Mouse (Mus musculus): Measurements from ENCODE around the gene Tecpr2. TPM values are rescaled to one million over a fixed set of nuclear protein-coding genes. Genes with fewer than 3 reads are reported as not detected.
A peak's percentile ranks its signal among the peaks of the same experiment; 100 is the strongest.
"Not testable (repeated sequence)": the region's sequence is repeated elsewhere in the genome, so short reads cannot be mapped to it uniquely, and the experiment has no call there.

Gene Tecpr2
- polyA plus RNA-seq, 1 experiment from 2014 or later, result 3.1 TPM

GRCm38 (mm10) chr12:110850929-110851256, 38.2 kb upstream of the Tecpr2 start:
- H3K9me3 ChIP-seq, result no peaks in the 10 kb centered on the region
- ATAC-seq (ENCODE audit: borderline replicate concordance, extremely low read depth, low FRiP score, low TSS enrichment), result no peak
- H3K36me3 ChIP-seq, result peaks cover 6% of the 10 kb centered on the region; the same call in 1 of the 2 replicates
- H3K4me2 ChIP-seq, result peak overlapping the region; percentile 77
- WGBS, result 8% methylated on average over 9 of the region's 9 CpGs
- peaks cover 17% of the 10 kb centered on the region for H3K4me1 ChIP-seq
- peak overlapping the region; percentile 75 for H3K27ac ChIP-seq
- no peaks in the 10 kb centered on the region for H3K27me3 ChIP-seq
- H3K4me3 ChIP-seq, result peak overlapping the region; percentile 89
- H3K9ac ChIP-seq, result peak overlapping the region; percentile 77

GRCm38 (mm10) chr12:110851414-110851813, 37.6 kb upstream of the Tecpr2 start:
- no peaks in the 10 kb centered on the region for H3K27me3 ChIP-seq
- H3K27ac ChIP-seq, result no peak overlapping the region
- no peak overlapping the region; the same call in 1 of the 2 replicates for H3K9ac ChIP-seq
- H3K4me1 ChIP-seq, result peaks cover 12% of the 10 kb centered on the region
- no peak for ATAC-seq (ENCODE audit: borderline replicate concordance, extremely low read depth, low FRiP score, low TSS enrichment)
- peak overlapping the region; percentile 77 for H3K4me2 ChIP-seq
- peaks cover 11% of the 10 kb centered on the region; the same call in 1 of the 2 replicates for H3K36me3 ChIP-seq
- H3K4me3 ChIP-seq, result peak overlapping the region; percentile 89
- WGBS, result 70% methylated on average over 12 of the region's 12 CpGs
- H3K9me3 ChIP-seq, result no peaks in the 10 kb centered on the region

- Histone ChIP-seq H3K4me3 (no peak overlapping the region), H3K9me3 (no peaks in the 10 kb centered on the region), H3K4me1 (peaks cover 15% of the 10 kb centered on the region), H3K27me3 (no peaks in the 10 kb centered on the region), H3K9ac (no peak overlapping the region), H3K36me3 (peaks cover 11% of the 10 kb centered on the region; the same call in 1 of the 2 replicates), H3K27ac (no peak overlapping the region), H3K4me2 (no peak overlapping the region)
- no peak for ATAC-seq (ENCODE audit: borderline replicate concordance, extremely low read depth, low FRiP score, low TSS enrichment)
- 74% methylated on average over 1 of the region's 1 CpGs for WGBS
Measured at GRCm38 (mm10) chr12:110851923-110852322, 37.1 kb upstream of the Tecpr2 start.

- no peak for ATAC-seq (ENCODE audit: borderline replicate concordance, extremely low read depth, low FRiP score, low TSS enrichment)
- Histone ChIP-seq H3K9ac (no peak overlapping the region), H3K27ac (no peak overlapping the region), H3K9me3 (no peaks in the 10 kb centered on the region), H3K4me3 (no peak overlapping the region), H3K27me3 (no peaks in the 10 kb centered on the region), H3K4me1 (peaks cover 21% of the 10 kb centered on the region), H3K4me2 (no peak overlapping the region), H3K36me3 (peaks cover 14% of the 10 kb centered on the region; the same call in 1 of the 2 replicates)
- WGBS, result 81% methylated on average over 32 of the region's 32 CpGs
Measured at GRCm38 (mm10) chr12:110854786-110855737, 34.0 kb upstream of the Tecpr2 start.

GRCm38 (mm10) chr12:110857196-110857595, 31.9 kb upstream of the Tecpr2 start:
- no peaks in the 10 kb centered on the region for H3K9me3 ChIP-seq
- 0 out of 2 replicates have a peak, but pooled peaks cover 9% of the 10 kb centered on the region for H3K4me1 ChIP-seq
- no peak overlapping the region for H3K4me2 ChIP-seq
- ATAC-seq (ENCODE audit: borderline replicate concordance, extremely low read depth, low FRiP score, low TSS enrichment), result no peak
- no peak overlapping the region for H3K27ac ChIP-seq
- no peak overlapping the region for H3K9ac ChIP-seq
- peaks cover 17% of the 10 kb centered on the region for H3K36me3 ChIP-seq
- H3K4me3 ChIP-seq, result no peak overlapping the region
- WGBS, result 60% methylated on average over 7 of the region's 7 CpGs
- no peaks in the 10 kb centered on the region for H3K27me3 ChIP-seq

- ATAC-seq (ENCODE audit: borderline replicate concordance, extremely low read depth, low FRiP score, low TSS enrichment); H3K4me1 ChIP-seq; H3K27me3 ChIP-seq; H3K4me2 ChIP-seq; H3K27ac ChIP-seq; H3K4me3 ChIP-seq; H3K9me3 ChIP-seq; H3K9ac ChIP-seq: not testable (repeated sequence)
- 92% methylated on average over 15 of the region's 15 CpGs for WGBS
- H3K36me3 ChIP-seq, result peaks cover 19% of the 10 kb centered on the region
Measured at GRCm38 (mm10) chr12:110858681-110859080, 30.4 kb upstream of the Tecpr2 start.

GRCm38 (mm10) chr12:110860293-110860692, 28.8 kb upstream of the Tecpr2 start:
- Histone ChIP-seq H3K9me3 (no peaks in the 10 kb centered on the region), H3K36me3 (peaks cover 20% of the 10 kb centered on the region), H3K27ac (no peak overlapping the region), H3K4me1 (0 out of 2 replicates have a peak, but pooled peaks cover 9% of the 10 kb centered on the region), H3K27me3 (no peaks in the 10 kb centered on the region), H3K9ac (no peak overlapping the region), H3K4me2 (no peak overlapping the region), H3K4me3 (no peak overlapping the region)
- no peak for ATAC-seq (ENCODE audit: borderline replicate concordance, extremely low read depth, low FRiP score, low TSS enrichment)

GRCm38 (mm10) chr12:110861256-110861655, 27.8 kb upstream of the Tecpr2 start:
- H3K36me3 ChIP-seq, result peaks cover 14% of the 10 kb centered on the region
- WGBS, result 48% methylated on average over 7 of the region's 7 CpGs
- ATAC-seq (ENCODE audit: borderline replicate concordance, extremely low read depth, low FRiP score, low TSS enrichment), result no peak

GRCm38 (mm10) chr12:110864008-110864407, 25.1 kb upstream of the Tecpr2 start:
- Histone ChIP-seq H3K4me2 (no peak overlapping the region), H3K9me3 (no peaks in the 10 kb centered on the region), H3K4me1 (no peaks in the 10 kb centered on the region), H3K27ac (no peak overlapping the region), H3K36me3 (peaks cover 24% of the 10 kb centered on the region), H3K4me3 (no peak overlapping the region), H3K27me3 (no peaks in the 10 kb centered on the region), H3K9ac (no peak overlapping the region)
- ATAC-seq (ENCODE audit: borderline replicate concordance, extremely low read depth, low FRiP score, low TSS enrichment), result no peak
- WGBS, result 88% methylated on average over 6 of the region's 6 CpGs

More at GRCm38 (mm10) chr12:110861256-110861655, 27.8 kb upstream of the Tecpr2 start:
- Histone ChIP-seq H3K27me3 (no peaks in the 10 kb centered on the region), H3K4me3 (no peak overlapping the region), H3K4me1 (0 out of 2 replicates have a peak, but pooled peaks cover 9% of the 10 kb centered on the region), H3K9me3 (no peaks in the 10 kb centered on the region), H3K9ac (no peak overlapping the region), H3K4me2 (no peak overlapping the region), H3K27ac (no peak overlapping the region)

- H3K4me3 ChIP-seq, result no peak overlapping the region
- 63% methylated on average over 6 of the region's 6 CpGs for WGBS
- H3K9me3 ChIP-seq, result no peaks in the 10 kb centered on the region
- H3K36me3 ChIP-seq, result peaks cover 30% of the 10 kb centered on the region
- no peaks in the 10 kb centered on the region for H3K4me1 ChIP-seq
- H3K4me2 ChIP-seq, result no peak overlapping the region
- H3K27me3 ChIP-seq, result no peaks in the 10 kb centered on the region
- no peak for ATAC-seq (ENCODE audit: borderline replicate concordance, extremely low read depth, low FRiP score, low TSS enrichment)
- no peak overlapping the region for H3K9ac ChIP-seq
- no peak overlapping the region for H3K27ac ChIP-seq
Measured at GRCm38 (mm10) chr12:110865571-110865970, 23.5 kb upstream of the Tecpr2 start.

- no peak for ATAC-seq (ENCODE audit: borderline replicate concordance, extremely low read depth, low FRiP score, low TSS enrichment)
- no peak overlapping the region for H3K4me2 ChIP-seq
- H3K9me3 ChIP-seq, result no peaks in the 10 kb centered on the region
- H3K27ac ChIP-seq, result no peak overlapping the region
- H3K36me3 ChIP-seq, result peaks cover 33% of the 10 kb centered on the region
- no peaks in the 10 kb centered on the region for H3K4me1 ChIP-seq
- no peaks in the 10 kb centered on the region for H3K27me3 ChIP-seq
- H3K9ac ChIP-seq, result no peak overlapping the region
- H3K4me3 ChIP-seq, result no peak overlapping the region
- WGBS, result 87% methylated on average over 10 of the region's 10 CpGs
Measured at GRCm38 (mm10) chr12:110865989-110866388, 23.1 kb upstream of the Tecpr2 start.

- peaks cover 54% of the 10 kb centered on the region for H3K36me3 ChIP-seq
- H3K9me3 ChIP-seq, result no peaks in the 10 kb centered on the region
- H3K27me3 ChIP-seq, result no peaks in the 10 kb centered on the region
- H3K4me2 ChIP-seq, result no peak overlapping the region
- 83% methylated on average over 4 of the region's 4 CpGs for WGBS
- H3K4me1 ChIP-seq, result no peaks in the 10 kb centered on the region
- no peak overlapping the region for H3K4me3 ChIP-seq
- ATAC-seq (ENCODE audit: borderline replicate concordance, extremely low read depth, low FRiP score, low TSS enrichment), result no peak
- H3K9ac ChIP-seq, result no peak overlapping the region
- no peak overlapping the region for H3K27ac ChIP-seq
Measured at GRCm38 (mm10) chr12:110870107-110870506, 19.0 kb upstream of the Tecpr2 start.
